Mouse (Mus musculus): ENCODE results near the gene Adm.

Gene Adm

GRCm38 (mm10) chr7:110658378-110658928, 31.0 kb downstream of the Adm start:
- DNase-seq (ENCODE audit: low spot score): no peak

- DNase-seq (ENCODE audit: low spot score): no peak
These were observed 39.1 kb downstream of the Adm start for GRCm38 (mm10) chr7:110666537-110666936.

- no peak for DNase-seq (ENCODE audit: low spot score)
These were observed 40.8 kb downstream of the Adm start for GRCm38 (mm10) chr7:110668247-110668646.

GRCm38 (mm10) chr7:110668756-110669155, 41.3 kb downstream of the Adm start:
- DNase-seq (ENCODE audit: low spot score): no peak

- DNase-seq (ENCODE audit: low spot score): no peak
These were observed 43.7 kb downstream of the Adm start for GRCm38 (mm10) chr7:110671121-110671680.

Measured in testis, postnatal 14 days (tissue).